Mouse (Mus musculus): Measurements from ENCODE around the gene Anxa2. TPM values are rescaled to one million over a fixed set of nuclear protein-coding genes. Genes with fewer than 3 reads are reported as not detected.

Gene Anxa2
- polyA plus RNA-seq, 1 experiment from 2014 or later: 138 TPM

- H3K27me3 ChIP-seq (ENCODE audit: low read depth, poor library complexity, severe bottlenecking): no peaks in the 10 kb centered on the region
- no peak overlapping the region for H3K4me3 ChIP-seq
- DNase-seq (ENCODE audit: low spot score): no peak
- H3K4me1 ChIP-seq: peaks cover 41% of the 10 kb centered on the region
- H3K9me3 ChIP-seq (replicated peaks): no peaks in the 10 kb centered on the region
- H3K27ac ChIP-seq: no peak overlapping the region
- H3K36me3 ChIP-seq: 0 out of 2 replicates have a peak, but pooled peaks cover 2% of the 10 kb centered on the region
- WGBS: 72% methylated on average over 4 of the region's 4 CpGs
Observed at GRCm38 (mm10) chr9:69466098-69466497, 12.7 kb downstream of the Anxa2 start.

- Histone ChIP-seq H3K4me3 (no peak overlapping the region), H3K36me3 (0 out of 2 replicates have a peak, but pooled peaks cover 2% of the 10 kb centered on the region), H3K27ac (peak overlapping the region; percentile 20; the same call in 1 of the 2 replicates), H3K9me3 (replicated peaks) (no peaks in the 10 kb centered on the region), H3K27me3 (ENCODE audit: low read depth, poor library complexity, severe bottlenecking) (no peaks in the 10 kb centered on the region), H3K4me1 (peaks cover 52% of the 10 kb centered on the region)
- DNase-seq (ENCODE audit: low spot score): no peak
- 83% methylated on average over 10 of the region's 10 CpGs for WGBS
Observed at GRCm38 (mm10) chr9:69467310-69467939, 14.0 kb downstream of the Anxa2 start.

GRCm38 (mm10) chr9:69468991-69469390 lies 15.6 kb downstream of the Anxa2 start:
- no peaks in the 10 kb centered on the region for H3K9me3 ChIP-seq (replicated peaks)
- H3K4me3 ChIP-seq: no peak overlapping the region
- WGBS: 5% methylated on average over 9 of the region's 9 CpGs
- peaks cover 52% of the 10 kb centered on the region for H3K4me1 ChIP-seq
- peak; percentile 84 for DNase-seq (ENCODE audit: low spot score)
- peak overlapping the region; percentile 16; the same call in 1 of the 2 replicates for H3K27ac ChIP-seq
- no peaks in the 10 kb centered on the region; the same call in 1 of the 2 replicates for H3K27me3 ChIP-seq (ENCODE audit: low read depth, poor library complexity, severe bottlenecking)
- H3K36me3 ChIP-seq: 0 out of 2 replicates have a peak, but pooled peaks cover 2% of the 10 kb centered on the region

- H3K9me3 ChIP-seq (replicated peaks): no peaks in the 10 kb centered on the region
- H3K27ac ChIP-seq: peak overlapping the region; percentile 63
- peaks cover 52% of the 10 kb centered on the region for H3K4me1 ChIP-seq
- H3K36me3 ChIP-seq: 0 out of 2 replicates have a peak, but pooled peaks cover 2% of the 10 kb centered on the region
- no peak for DNase-seq (ENCODE audit: low spot score)
- H3K27me3 ChIP-seq (ENCODE audit: low read depth, poor library complexity, severe bottlenecking): no peaks in the 10 kb centered on the region; the same call in 1 of the 2 replicates
- H3K4me3 ChIP-seq: 0 out of 2 replicates have a peak overlapping the region, but pooled peaks have one; percentile 0
- WGBS: 60% methylated on average over 5 of the region's 5 CpGs
Observed at GRCm38 (mm10) chr9:69470362-69470761, 16.9 kb downstream of the Anxa2 start.

GRCm38 (mm10) chr9:69470921-69471320 lies 17.5 kb downstream of the Anxa2 start:
- Histone ChIP-seq H3K36me3 (0 out of 2 replicates have a peak, but pooled peaks cover 2% of the 10 kb centered on the region), H3K9me3 (replicated peaks) (no peaks in the 10 kb centered on the region), H3K27ac (peak overlapping the region; percentile 63), H3K4me3 (0 out of 2 replicates have a peak overlapping the region, but pooled peaks have one; percentile 0), H3K4me1 (peaks cover 52% of the 10 kb centered on the region), H3K27me3 (ENCODE audit: low read depth, poor library complexity, severe bottlenecking) (no peaks in the 10 kb centered on the region; the same call in 1 of the 2 replicates)
- DNase-seq (ENCODE audit: low spot score): peak; percentile 65
- WGBS: 27% methylated on average over 6 of the region's 6 CpGs

DNA sequence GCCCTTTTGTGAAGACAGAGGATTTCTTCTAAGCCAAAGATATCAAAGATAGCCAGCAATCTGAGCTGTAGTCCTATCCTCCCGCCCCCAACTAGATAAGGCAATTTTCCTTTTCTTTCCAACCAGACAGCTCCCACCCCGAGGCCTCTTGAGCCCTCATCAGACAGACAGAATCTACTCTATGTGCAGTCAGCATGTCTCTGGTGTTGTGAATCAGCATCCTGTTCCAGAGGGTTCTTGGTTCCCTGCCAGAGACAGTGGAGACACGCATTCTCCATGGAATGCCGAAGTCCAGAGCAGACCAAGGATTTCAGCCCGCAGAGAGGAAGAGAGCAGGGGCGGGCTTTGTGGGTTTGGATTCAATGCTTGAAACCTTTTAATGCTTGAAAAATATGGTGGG lies 19.3 kb downstream of the Anxa2 start:
- H3K4me1 ChIP-seq: peaks cover 57% of the 10 kb centered on the region
- no peak overlapping the region for H3K27ac ChIP-seq
- no peaks in the 10 kb centered on the region for H3K36me3 ChIP-seq
- no peak for DNase-seq (ENCODE audit: low spot score)
- H3K9me3 ChIP-seq (replicated peaks): no peaks in the 10 kb centered on the region
- no peak overlapping the region for H3K4me3 ChIP-seq
- 91% methylated on average over 6 of the region's 6 CpGs for WGBS
- H3K27me3 ChIP-seq (ENCODE audit: low read depth, poor library complexity, severe bottlenecking): no peaks in the 10 kb centered on the region; the same call in 1 of the 2 replicates

GRCm38 (mm10) chr9:69475873-69476272 lies 22.5 kb downstream of the Anxa2 start:
- DNase-seq (ENCODE audit: low spot score): no peak
- 84% methylated on average over 6 of the region's 6 CpGs for WGBS
- H3K27ac ChIP-seq: no peak overlapping the region
- H3K4me1 ChIP-seq: peaks cover 43% of the 10 kb centered on the region
- H3K9me3 ChIP-seq (replicated peaks): no peaks in the 10 kb centered on the region
- no peaks in the 10 kb centered on the region for H3K36me3 ChIP-seq
- H3K27me3 ChIP-seq (ENCODE audit: low read depth, poor library complexity, severe bottlenecking): no peaks in the 10 kb centered on the region; the same call in 1 of the 2 replicates
- H3K4me3 ChIP-seq: no peak overlapping the region

DNA sequence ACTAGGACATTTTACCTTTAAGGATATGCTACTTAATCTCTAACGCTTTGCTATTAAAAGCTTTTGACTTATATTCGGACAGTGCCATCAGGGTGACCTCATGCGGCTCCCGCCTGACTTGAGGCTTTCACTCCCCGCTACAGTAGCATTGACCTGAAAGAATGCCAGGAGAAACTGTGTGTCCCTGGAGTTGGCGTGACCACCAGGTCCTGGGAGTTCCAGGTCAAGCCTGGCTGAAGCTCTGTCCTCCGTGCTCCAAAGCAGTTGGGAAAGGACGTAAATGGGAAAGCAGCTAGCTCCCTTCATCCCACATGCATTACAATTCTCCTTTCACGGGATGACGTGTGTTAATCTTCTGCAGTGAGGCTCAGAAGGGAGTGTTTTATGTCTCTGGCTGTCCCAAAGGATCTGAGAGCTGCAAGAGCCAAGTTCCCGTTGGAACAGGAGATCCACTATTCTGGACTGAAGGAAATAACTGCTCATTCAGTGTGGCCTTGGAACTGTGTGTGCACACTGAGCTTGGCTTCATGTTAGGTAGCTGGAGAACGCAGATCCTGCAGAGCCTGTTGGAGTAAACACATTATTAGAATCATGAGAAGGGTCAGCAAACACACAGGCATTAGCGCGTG lies 23.9 kb downstream of the Anxa2 start:
- H3K9me3 ChIP-seq (replicated peaks): no peaks in the 10 kb centered on the region
- no peaks in the 10 kb centered on the region for H3K36me3 ChIP-seq
- DNase-seq (ENCODE audit: low spot score): no peak
- H3K4me1 ChIP-seq: peaks cover 30% of the 10 kb centered on the region
- H3K4me3 ChIP-seq: no peak overlapping the region
- 78% methylated on average over 14 of the region's 14 CpGs for WGBS
- H3K27me3 ChIP-seq (ENCODE audit: low read depth, poor library complexity, severe bottlenecking): peaks cover 5% of the 10 kb centered on the region; the same call in 1 of the 2 replicates
- peak overlapping the region; percentile 26; the same call in 1 of the 2 replicates for H3K27ac ChIP-seq

- Histone ChIP-seq H3K9me3 (replicated peaks) (no peaks in the 10 kb centered on the region), H3K4me1 (peaks cover 30% of the 10 kb centered on the region), H3K27ac (peak overlapping the region; percentile 26; the same call in 1 of the 2 replicates), H3K36me3 (no peaks in the 10 kb centered on the region), H3K4me3 (no peak overlapping the region), H3K27me3 (ENCODE audit: low read depth, poor library complexity, severe bottlenecking) (peaks cover 10% of the 10 kb centered on the region; the same call in 1 of the 2 replicates)
- DNase-seq (ENCODE audit: low spot score): no peak
- WGBS: 71% methylated on average over 6 of the region's 6 CpGs
Observed at GRCm38 (mm10) chr9:69477824-69478222, 24.4 kb downstream of the Anxa2 start.

GRCm38 (mm10) chr9:69480344-69480743 lies 26.9 kb downstream of the Anxa2 start:
- no peaks in the 10 kb centered on the region for H3K36me3 ChIP-seq

GRCm38 (mm10) chr9:69483811-69484210 lies 30.4 kb downstream of the Anxa2 start:
- peaks cover 33% of the 10 kb centered on the region; the same call in 1 of the 2 replicates for H3K27me3 ChIP-seq (ENCODE audit: low read depth, poor library complexity, severe bottlenecking)
- WGBS: 52% methylated on average over 12 of the region's 12 CpGs
- DNase-seq (ENCODE audit: low spot score): no peak
- H3K4me3 ChIP-seq: no peak overlapping the region
- peaks cover 22% of the 10 kb centered on the region for H3K4me1 ChIP-seq
- no peak overlapping the region for H3K27ac ChIP-seq
- H3K36me3 ChIP-seq: no peaks in the 10 kb centered on the region
- H3K9me3 ChIP-seq (replicated peaks): no peaks in the 10 kb centered on the region

More at GRCm38 (mm10) chr9:69480344-69480743, 26.9 kb downstream of the Anxa2 start:
- Histone ChIP-seq H3K27ac (no peak overlapping the region), H3K4me3 (no peak overlapping the region), H3K27me3 (ENCODE audit: low read depth, poor library complexity, severe bottlenecking) (peaks cover 33% of the 10 kb centered on the region; the same call in 1 of the 2 replicates), H3K9me3 (replicated peaks) (no peaks in the 10 kb centered on the region), H3K4me1 (peaks cover 38% of the 10 kb centered on the region)
- peak; percentile 82 for DNase-seq (ENCODE audit: low spot score)
- WGBS: 2% methylated on average over 1 of the region's 1 CpGs

- Histone ChIP-seq H3K27ac (no peak overlapping the region), H3K4me1 (peaks cover 14% of the 10 kb centered on the region), H3K9me3 (replicated peaks) (no peaks in the 10 kb centered on the region), H3K4me3 (no peak overlapping the region), H3K27me3 (ENCODE audit: low read depth, poor library complexity, severe bottlenecking) (peaks cover 33% of the 10 kb centered on the region; the same call in 1 of the 2 replicates), H3K36me3 (0 out of 2 replicates have a peak, but pooled peaks cover 3% of the 10 kb centered on the region)
- WGBS: 74% methylated on average over 8 of the region's 8 CpGs
- DNase-seq (ENCODE audit: low spot score): no peak
Observed at GRCm38 (mm10) chr9:69486140-69486539, 32.7 kb downstream of the Anxa2 start.

DNA sequence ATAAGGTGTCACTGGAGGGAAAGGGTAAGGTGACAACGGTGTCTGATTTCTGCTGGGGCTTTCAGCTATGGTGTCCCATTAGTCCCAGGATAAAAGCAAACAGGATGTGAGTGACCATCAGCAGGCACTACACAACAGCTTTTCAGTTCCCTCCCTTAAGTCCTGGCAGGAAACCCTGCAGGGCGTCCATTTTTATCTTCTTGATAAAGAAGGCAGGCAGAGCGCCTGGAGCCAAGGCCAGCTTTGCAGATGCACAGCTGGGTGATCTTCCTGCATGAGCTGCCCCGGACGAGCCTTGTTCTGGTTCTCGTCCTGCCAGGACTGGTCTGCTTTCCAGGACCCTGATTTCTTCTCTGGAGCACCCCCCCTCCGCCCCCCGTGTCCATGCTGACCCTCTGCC lies 35.1 kb downstream of the Anxa2 start:
- 44% methylated on average over 8 of the region's 8 CpGs for WGBS
- no peaks in the 10 kb centered on the region for H3K9me3 ChIP-seq (replicated peaks)
- 0 out of 2 replicates have a peak, but pooled peaks cover 4% of the 10 kb centered on the region for H3K36me3 ChIP-seq
- peak overlapping the region; percentile 58; the same call in 1 of the 2 replicates for H3K27ac ChIP-seq
- H3K27me3 ChIP-seq (ENCODE audit: low read depth, poor library complexity, severe bottlenecking): peaks cover 16% of the 10 kb centered on the region; the same call in 1 of the 2 replicates
- no peak for DNase-seq (ENCODE audit: low spot score)
- H3K4me1 ChIP-seq: peaks cover 14% of the 10 kb centered on the region
- H3K4me3 ChIP-seq: no peak overlapping the region

Data from limb, embryonic 10.5 days (tissue).